Mouse (Mus musculus) thymus, postnatal 14 days (tissue): ENCODE data around the gene Ccndbp1.
"Not testable (repeated sequence)": the region's sequence is repeated elsewhere in the genome, so short reads cannot be mapped to it uniquely, and the experiment has no call there.

ENCODE experiments used
- DNase-seq: peaks from one replicate; pipeline ENCODE4 v3.0.0; 2021

Gene Ccndbp1

DNA sequence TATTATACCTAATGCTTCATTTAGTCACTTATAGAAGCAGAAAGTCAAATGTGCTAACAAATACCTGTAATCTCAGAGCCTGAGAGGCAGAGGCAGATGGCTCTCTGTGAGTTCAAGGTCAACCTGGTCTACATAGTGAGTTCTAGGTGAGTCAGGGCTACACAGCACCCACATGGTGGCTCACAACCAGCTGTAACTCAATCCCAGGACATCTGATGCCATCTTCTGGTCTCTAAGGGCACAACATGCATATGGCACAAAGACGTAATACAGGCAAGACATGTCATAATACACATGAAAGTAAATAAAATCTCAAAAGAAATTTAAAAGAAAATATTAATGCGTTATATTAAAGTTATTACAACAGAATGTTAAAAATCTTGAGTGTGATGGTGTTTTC lies 4.6 kb upstream of the Ccndbp1 start:
- peak; percentile 13 for DNase-seq

DNA sequence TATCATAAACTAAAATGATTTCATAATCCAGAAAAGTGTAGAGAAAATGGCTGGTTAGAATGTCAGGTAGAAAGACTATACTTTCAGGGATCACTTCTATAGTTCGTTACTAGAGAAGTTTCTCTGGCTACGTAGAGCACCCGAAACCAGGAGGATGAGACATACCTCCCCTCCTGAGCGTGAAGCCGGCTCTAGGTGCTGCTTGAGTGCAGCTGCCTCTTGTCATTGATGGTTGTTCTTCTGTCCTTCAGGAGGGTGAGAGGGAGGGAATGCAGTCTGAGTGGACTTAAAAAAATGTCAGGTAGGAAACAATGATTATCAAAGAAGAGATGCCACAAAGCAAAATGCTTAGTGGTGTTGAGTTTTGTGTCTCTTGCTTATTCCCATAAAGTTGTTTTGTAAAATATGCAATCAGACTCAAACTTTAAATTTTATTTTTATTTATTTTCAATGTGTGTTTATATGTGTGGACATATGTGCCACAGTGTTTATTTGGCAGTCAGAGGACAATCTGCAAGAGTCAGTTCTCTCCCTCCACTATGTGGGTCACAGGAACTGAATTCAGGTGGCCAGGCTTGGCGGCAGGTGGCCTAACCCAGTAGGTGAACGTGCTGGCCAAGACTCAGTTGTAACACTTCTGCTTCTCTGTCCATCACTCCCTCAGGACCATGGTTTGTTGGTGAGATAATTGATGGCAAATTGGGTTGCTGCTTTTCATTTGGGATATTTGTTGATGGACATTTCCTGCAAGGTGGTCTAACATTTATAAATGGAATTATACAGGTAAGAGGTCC lies 4.0 kb upstream of the Ccndbp1 start:
- DNase-seq = no peak

DNA sequence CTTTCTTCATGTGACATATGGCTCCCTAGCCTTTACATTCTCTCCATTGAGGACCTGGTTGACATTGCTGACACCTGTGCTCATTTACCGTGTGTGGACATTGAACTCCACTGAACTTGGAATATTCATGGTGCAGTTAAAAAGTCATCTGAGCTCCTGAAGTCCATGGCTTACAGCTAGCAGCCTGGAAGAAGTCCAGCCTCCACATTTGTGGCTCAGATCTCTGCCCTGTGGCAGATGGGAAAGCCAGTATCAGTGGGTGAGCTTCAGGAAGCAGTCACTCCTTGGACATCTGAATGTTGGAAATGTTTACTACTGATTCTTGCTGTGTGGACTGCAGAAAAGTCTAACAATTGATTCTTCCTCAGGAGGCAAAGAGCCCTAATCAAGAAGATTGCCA lies 1.2 kb upstream of the Ccndbp1 start:
- DNase-seq = no peak

DNA sequence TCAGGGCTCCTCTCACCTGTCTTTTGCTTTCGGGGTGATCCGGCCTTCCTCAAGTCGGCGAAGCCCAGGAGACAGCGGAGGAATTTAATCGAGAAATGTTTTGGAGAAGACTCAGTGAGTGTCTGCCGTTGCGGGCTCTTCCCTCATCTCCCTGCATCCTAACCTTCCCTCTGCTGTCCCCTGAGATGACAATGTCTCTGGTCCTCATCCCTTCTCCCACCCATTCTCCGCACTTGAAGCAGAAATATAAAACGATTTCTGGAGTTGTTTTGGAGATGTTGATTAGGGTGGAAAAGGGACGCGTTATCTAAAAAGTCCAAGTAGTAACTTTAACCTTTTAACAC lies 433 bp downstream of the Ccndbp1 start:
- no peak for DNase-seq

DNA sequence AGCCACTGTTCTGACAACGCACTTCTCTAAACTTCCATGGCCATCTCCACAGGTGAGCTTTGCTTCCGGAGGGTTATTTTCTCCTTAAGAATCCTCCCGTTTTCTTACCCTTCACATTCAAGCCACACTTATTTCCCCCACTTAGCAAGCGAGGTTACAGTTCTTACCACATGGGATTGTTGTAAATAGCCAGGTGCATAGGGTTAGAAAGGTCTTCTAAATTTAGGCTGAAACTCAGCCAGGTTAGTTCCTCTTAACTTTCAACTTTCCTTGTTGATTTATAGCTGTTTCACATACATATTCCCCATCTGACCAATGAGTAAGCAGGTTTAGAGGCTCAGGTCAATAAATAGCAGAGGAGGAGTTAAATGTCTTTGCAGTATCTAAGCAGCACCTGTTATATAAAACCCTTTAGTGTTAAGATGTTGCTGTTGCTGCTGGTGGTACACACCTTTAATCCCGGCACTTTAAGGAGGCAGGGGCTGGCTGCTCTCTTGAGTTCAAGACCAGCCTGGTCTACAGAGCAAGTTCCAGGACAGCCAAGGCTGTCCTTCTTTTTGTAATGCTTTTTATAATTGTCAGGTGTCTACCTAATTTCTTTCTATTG lies 971 bp downstream of the Ccndbp1 start:
- DNase-seq = no peak

DNA sequence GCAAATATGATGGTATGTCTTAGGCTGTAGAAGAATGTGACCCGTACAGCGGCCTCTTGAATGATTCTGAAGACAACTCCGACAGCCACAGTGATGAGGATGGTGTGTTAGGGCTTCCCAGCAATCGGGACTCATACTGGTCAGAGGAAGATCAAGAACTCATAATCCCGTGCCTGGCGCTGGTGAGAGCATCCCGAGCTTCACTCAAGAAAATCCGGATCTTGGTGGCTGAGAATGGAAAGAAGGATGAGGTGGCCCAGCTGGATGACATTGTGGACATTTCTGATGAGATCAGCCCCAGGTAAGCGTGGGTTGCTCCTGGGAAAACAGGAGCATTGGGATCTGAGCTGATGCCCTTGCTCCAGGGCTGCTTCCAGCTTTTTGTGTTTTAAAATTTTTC lies 4.5 kb downstream of the Ccndbp1 start:
- no peak for DNase-seq

DNA sequence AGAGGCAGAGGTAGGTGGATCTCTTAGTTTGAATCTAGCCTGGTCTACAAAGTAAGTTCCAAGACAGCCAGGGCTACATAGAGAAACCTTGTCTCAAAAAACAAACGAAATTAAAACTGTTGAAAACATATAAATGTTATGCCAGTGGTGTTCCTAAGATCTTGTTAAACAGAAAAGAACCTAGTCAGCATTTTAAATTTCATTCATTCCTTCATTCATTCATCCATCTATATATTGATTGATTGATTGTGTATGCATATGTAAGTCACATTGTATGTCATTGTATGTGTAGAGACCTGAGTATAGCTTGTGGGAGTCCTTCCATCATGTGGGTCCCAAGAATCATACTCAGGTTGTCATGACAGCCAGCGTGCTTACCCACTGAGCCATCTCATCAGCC lies 7.3 kb downstream of the Ccndbp1 start:
- no peak for DNase-seq

DNA sequence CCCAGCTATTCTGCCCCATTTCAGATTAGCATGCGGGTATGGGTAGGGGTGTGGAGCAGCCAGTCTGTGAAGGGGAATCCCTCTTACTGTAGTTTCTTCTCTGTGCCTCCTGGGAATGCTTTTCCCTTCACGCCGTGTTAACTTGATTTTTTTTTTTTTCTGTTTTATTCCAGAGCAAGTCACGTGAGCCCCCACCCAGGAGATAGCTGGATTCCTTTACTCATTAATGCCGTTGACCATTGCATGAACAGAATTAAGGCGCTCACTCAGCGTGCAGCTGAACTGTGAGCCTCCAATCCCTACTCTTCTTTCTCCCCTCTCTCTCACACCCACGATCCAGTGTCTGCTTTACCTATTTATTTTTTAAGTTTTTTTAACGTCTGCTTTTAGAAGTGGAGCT lies 8.0 kb downstream of the Ccndbp1 start:
- DNase-seq = no peak

DNA sequence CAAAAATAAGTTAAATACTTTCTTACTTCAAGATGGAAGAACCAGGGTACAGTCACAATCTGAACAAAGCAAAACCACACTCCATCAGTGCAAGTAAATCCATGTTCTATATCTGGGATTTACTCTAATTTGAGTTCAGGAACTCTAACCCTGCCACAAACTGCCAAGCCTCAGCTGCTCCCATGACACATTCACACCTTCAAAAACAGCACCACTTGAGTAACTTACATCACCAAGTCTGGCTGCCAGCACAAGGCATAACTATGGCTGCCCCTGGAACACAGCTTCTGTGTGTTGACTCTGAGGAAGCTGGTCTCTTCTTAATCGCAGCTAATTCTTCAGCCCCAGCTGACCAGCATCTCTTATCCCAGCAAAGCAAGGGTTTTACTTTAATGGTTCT lies 8.9 kb downstream of the Ccndbp1 start:
- no peak for DNase-seq

DNA sequence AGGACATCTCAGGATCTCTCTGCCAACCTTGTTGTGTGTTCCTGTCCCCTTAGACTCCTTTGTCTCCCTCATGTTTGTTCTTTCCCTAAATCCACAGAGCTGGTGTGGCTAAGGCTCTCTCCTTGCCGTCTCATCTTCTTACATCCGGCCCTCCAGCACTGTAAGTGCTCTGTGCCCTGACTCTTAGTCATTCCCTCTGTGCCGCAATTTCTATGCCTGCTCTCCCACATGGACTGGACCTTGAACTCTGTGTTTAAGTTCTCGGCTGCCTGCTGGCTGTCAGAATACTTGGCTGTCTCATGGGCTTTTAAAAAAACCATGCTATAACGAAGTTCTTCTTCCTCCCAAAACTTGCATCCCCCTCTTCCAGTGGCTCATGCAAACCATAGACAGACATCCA lies 14.7 kb downstream of the Ccndbp1 start:
- no peak for DNase-seq

DNA sequence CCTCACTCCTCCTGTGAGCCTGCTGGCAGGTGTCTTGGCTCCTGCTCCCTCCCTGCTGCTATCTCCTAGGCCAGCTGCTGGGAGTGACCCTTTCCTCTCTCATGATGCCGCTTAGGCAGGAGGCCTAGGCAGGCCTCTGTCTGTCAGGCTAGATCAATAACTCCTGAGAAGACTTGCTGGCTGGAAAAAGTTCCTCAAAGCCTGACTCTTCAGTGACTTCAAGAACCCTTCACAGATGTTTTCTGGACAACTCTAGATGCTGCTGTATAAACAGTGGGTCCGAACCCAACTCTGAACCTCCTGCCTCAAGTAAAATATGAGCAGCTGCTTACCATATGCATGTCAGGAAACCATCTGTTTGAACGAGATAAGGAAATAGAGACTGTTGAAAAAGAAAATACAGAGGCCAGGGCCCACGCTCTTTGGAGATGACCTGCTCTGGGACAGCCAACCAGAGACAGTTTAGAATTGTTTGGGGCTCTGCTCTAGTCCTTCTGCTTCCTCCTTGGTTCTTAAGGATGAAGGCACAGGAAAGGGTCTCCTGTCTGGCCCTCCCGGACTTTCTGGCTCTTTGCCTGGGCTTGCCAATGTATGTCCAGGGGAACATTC lies 28.6 kb downstream of the Ccndbp1 start, which contains the start of gene Epb42:
Gene Epb42 (minus strand): TSS at position 340 of the 609 bp plus-strand sequence.
- DNase-seq = no peak

DNA sequence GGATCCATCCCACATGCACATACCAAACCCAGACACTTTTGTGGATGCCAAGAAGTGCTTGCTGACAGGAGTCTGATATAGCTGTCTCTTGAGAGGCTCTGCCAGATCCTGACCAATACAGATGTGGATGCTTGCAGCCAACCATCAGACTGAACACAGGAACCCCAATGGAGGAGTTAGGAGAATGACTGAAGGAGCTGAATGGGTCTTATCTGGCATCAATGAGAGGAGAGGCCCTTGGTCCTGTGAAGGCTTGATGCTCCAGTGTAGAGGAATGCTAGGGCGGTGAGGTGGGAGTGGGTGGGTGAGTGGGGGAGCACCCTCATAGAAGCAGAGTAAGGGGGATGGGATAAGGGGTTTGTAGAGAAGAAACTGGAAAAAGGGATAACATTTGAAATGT lies 30.6 kb downstream of the Ccndbp1 start:
- DNase-seq = not testable (repeated sequence)

DNA sequence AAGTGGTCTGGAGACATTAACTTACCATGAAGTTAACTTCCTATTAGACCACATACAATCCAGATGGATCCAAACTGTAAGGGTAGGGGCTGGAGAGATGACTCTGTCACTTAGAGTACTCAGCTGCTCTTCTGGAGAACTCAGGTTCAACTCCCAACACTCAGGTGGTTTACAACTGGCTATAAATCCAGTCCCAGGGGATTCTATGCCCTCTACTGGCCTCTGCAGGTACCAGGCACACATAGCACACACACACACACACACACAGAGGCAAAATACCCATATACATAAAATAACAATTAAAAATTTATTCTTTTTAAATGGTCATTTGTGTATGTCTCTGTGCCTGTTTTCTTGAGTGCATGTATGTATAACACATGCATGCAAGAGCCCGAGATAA lies 31.2 kb downstream of the Ccndbp1 start:
- DNase-seq = no peak

DNA sequence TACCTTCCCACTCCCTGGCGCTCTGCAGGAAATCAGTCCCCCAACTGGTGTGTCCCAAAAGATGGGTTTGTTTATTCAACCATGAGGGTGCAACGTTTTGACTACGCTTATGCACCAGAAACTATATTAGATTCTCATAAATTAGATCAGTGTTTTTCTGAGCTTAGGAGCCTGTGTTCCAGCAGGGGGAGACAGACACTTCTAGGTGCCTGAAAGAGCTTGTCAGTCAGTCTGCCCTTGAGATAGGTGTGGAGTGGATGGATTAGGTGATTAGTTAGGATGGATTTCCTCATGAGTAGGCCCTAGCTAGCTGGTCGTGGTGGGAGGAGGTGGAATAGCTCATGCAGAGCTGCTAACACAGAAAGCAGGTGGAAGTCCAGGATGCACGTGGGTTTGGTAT lies 32.9 kb downstream of the Ccndbp1 start:
- peak; percentile 45 for DNase-seq

DNA sequence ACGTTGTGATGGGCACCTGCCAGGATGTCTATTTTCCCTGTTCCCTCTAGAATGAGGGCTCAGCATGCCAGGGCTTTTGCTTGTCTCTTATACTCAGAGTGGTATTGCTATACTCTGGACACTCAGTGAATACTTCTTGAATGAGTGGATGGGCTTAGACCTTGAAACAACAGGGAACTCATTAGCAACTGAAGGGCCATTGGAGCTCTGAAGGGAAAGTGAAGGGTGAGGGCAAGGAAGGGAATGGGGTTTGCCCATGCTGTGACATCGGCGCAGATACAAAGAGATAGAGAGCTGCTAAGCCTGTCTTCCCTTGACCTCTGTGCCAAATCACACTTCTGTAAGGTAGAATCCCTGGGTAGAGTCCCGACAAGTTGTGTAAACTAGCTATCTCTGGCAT lies 37.5 kb downstream of the Ccndbp1 start:
- no peak for DNase-seq

DNA sequence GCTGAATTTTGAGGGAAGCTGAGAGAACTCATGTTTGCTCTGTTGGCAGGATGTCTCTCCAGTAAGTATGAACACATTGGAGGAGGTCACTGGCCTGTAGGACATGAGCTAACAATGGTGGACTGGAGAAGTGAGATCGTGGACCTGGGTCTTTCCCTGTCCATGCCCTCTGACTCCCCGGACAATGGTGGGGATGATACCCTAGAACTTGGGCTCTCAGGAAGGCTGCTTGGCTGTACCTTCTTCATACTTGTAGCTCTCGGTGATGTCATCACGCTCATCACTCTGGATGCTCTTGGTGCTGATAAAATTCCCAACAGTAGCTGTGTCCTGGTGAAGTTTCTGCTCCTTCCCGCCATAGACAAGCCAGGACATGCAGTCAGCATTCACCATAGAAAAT lies 44.0 kb downstream of the Ccndbp1 start:
- DNase-seq = no peak

DNA sequence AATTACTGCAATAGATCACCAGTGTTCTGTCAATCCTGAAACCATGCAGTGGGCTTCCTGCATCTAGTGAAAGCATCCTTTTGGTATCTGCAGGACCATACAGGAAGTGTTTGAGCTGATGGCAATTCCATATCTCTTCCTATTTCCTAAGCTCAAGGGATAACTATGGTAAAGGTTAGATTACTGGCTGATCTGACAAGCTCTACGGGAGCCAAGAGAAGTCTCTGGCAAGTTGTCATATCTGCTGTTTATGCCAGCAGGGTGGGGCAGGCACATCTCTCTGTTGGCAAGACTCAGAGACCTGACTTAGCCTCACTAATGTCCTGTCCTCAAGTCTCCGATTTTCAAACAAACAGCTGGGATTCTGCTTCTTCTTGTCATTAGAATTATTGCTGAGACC lies 45.9 kb downstream of the Ccndbp1 start:
- DNase-seq = no peak

DNA sequence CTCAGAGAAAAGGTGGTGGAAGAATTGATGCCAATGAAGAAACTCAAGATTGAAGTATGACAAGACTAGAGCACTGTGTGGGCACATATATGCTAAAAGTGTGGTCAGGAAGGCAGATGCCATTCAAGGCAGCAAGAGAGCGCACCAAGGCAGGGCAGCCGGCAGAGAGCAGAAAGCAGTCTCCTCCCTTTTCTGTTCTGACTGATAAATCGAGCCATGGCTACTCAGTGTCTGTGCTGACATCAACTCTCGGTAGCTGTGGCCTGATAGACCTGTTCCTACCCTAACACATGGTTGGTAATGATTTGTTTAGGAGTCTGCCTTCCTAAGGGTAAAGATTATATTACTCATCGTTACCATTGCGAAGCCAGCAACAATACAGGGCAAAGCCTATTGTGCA lies 47.7 kb downstream of the Ccndbp1 start:
- DNase-seq = no peak

DNA sequence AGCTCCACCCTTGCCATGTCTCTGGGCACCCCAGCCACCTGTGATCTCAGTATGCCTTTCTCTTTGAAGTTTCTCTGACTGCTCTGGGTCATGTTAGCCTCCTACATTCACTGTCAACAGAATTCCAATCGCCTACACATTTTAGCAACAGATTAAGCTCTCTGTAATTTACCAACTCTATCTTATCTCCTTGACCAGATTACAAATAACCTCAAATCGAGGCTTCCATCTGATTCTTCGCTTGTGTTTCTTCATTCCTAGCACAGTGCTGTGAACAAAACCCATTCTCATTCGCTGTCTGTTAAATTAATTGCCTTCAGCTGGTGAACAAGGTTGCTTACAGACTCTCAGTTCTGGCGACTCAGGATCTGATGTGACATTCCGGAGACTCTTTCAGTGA lies 49.8 kb downstream of the Ccndbp1 start:
- no peak for DNase-seq

DNA sequence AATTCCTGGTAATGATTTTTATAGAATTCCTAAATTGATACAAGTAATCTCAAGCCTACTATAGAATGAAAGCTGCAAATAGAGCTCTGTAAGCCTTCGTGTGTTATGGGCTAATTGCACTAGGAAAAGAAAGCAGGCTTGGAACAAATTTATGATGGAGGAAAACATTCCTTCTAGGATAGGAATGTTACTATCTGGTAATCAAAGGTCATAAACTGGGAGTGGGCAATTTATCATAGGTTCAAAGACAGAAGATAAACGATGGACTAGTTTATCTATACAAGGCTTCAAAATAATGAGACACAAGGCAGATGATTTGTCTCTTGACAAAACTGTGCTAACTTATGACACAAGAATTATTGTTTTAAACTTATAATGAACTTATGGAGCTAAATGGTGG lies 53.1 kb downstream of the Ccndbp1 start:
- DNase-seq = no peak
